Mouse (Mus musculus) adrenal gland, postnatal 36 days (tissue): ENCODE data around the gene Pcyox1. TPM values are rescaled to one million over a fixed set of nuclear protein-coding genes. Genes with fewer than 3 reads are reported as not detected.

Source experiments
- DNase-seq, 2 experiments: peaks; one replicate each; pipeline ENCODE4 v3.0.0; 2021; ENCODE audit warnings: mixed read lengths in 1 of 2
- long read RNA-seq, 2 experiments: library from polyadenylated mRNA; stranded (forward); transcript quantifications; one replicate each; pipeline ENCODE4 v2.0.0; 2021; ENCODE audit warnings: borderline sequencing depth in 2 of 2
- total RNA-seq, 2 experiments: library from RNA; stranded (reverse); gene quantifications; 2 replicates each; pipeline ENCODE4 v1.2.3; 2021

Pcyox1 gene
- 100 to 1,000 TPM; 139 to 253 TPM for total RNA-seq
- long read RNA-seq, experiment 1, full-length matches to known transcripts = 92 of 154 reads
- long read RNA-seq, experiment 1, partial matches to known transcripts = 17 of 154 reads
- long read RNA-seq, experiment 1, other reads (novel, unspliced or antisense) = 45 of 154 reads
- long read RNA-seq, experiment 2, full-length matches to known transcripts = 28 of 42 reads
- long read RNA-seq, experiment 2, partial matches to known transcripts = 5 of 42 reads
- long read RNA-seq, experiment 2, other reads (novel, unspliced or antisense) = 9 of 42 reads

GRCm38 (mm10) chr6:86396581-86397256, at the start of gene Pcyox1:
Gene Pcyox1 (minus strand): TSS chr6:86397154.
- peak; percentile 92 to 93 for DNase-seq

DNA sequence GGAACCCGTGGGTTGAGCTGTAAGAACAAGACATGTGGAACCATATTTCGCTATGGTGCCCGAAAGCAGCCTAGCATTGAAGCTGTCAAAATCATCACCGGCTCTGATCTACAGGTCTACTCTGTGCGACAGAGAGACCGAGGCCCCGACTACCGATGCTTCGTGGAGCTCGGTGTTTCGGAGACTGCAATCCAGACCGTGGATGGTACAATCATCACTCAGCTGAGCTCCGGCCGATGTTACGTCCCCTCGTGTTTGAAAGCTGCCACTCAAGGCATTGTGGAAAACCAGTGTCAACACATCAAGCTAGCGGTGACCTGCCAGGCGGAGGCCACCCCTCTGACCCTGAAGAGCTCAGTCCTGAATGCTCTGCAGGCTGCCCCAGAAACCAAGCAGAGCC, 48.6 kb upstream of the Pcyox1 start:
- no peak for DNase-seq

GRCm38 (mm10) chr6:86441571-86441970, 44.6 kb upstream of the Pcyox1 start:
- no peak for DNase-seq

GRCm38 (mm10) chr6:86439531-86439930, 42.6 kb upstream of the Pcyox1 start:
- DNase-seq = no peak

DNA sequence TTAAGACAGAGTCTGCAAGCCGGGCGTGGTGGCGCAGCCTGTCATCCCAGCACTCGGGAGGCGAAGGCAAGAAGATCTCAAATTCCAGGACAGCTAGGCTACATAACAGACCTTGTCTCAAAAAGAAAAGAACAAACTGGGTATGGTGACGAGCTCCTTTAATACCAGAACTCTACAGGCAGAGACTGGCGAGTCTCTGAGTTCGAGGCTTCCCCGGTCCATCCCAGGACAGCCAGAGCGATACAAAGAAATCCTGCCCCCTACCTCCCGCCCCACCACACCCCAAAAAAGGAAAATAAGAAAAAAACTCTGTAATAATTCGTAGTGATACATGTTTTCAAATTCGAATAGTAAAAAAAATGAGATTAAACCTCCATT, 42.2 kb upstream of the Pcyox1 start:
- no peak for DNase-seq

- DNase-seq = peak; percentile 95 to 96
Observed at GRCm38 (mm10) chr6:86438272-86439118, 41.5 kb upstream of the Pcyox1 start, which contains the start of gene C87436. Gene C87436 (plus strand): TSS chr6:86438374.

- peak; percentile 45 to 55 for DNase-seq
Observed at GRCm38 (mm10) chr6:86437711-86438110, 40.8 kb upstream of the Pcyox1 start.

DNA sequence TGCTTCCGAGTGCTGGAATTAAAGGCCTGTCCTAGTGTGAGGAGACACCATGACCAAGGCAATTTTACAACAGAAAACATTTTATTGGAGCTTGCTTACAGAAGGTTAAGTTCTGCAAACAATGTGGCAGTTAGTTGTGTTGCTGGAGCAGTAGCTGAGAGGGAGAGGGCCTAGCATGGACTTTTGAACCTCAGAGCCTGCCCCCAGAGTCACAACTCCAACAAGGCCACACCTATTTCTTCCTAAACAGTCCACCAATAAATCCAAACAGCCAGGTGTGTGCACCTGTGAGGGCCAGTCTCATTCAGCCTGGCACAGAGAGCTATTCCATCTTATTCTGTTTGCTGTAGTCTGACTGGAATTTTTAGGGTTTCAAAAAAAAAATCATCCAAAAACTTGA, 36.7 kb upstream of the Pcyox1 start:
- no peak for DNase-seq

DNA sequence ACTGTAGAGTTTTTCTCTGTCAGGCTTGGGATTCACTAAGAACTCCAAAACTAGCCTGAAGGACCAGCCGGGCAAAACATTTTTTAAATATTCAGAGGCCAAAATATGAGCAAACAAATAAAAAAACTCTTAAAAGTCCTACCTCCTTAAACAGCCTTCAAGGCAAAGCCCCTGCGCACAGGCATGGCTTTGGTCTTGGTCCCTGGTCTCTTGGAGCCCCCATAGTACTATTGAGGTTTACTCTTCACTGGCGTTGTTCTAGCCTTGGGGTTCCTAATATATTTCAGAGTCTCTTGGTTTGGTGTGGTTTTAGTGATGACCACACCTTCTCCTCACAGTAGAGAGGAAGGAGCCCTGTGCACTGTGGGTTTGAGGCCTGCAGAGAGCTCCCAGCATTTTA, 34.6 kb upstream of the Pcyox1 start:
- no peak for DNase-seq

- no peak for DNase-seq
Observed at GRCm38 (mm10) chr6:86426358-86426757, 29.4 kb upstream of the Pcyox1 start, which contains the start of gene Gm44790. Gene Gm44790 (plus strand): TSS chr6:86426658.

- no peak for DNase-seq
Observed at GRCm38 (mm10) chr6:86420491-86420890, 23.5 kb upstream of the Pcyox1 start.

- DNase-seq = no peak
Observed at GRCm38 (mm10) chr6:86419239-86419638, 22.3 kb upstream of the Pcyox1 start.

- DNase-seq = no peak
Observed at GRCm38 (mm10) chr6:86418711-86419110, 21.8 kb upstream of the Pcyox1 start.

- no peak for DNase-seq
Observed at GRCm38 (mm10) chr6:86406306-86406705, 9.4 kb upstream of the Pcyox1 start.

GRCm38 (mm10) chr6:86404996-86405395, 8.0 kb upstream of the Pcyox1 start:
- DNase-seq = no peak

DNA sequence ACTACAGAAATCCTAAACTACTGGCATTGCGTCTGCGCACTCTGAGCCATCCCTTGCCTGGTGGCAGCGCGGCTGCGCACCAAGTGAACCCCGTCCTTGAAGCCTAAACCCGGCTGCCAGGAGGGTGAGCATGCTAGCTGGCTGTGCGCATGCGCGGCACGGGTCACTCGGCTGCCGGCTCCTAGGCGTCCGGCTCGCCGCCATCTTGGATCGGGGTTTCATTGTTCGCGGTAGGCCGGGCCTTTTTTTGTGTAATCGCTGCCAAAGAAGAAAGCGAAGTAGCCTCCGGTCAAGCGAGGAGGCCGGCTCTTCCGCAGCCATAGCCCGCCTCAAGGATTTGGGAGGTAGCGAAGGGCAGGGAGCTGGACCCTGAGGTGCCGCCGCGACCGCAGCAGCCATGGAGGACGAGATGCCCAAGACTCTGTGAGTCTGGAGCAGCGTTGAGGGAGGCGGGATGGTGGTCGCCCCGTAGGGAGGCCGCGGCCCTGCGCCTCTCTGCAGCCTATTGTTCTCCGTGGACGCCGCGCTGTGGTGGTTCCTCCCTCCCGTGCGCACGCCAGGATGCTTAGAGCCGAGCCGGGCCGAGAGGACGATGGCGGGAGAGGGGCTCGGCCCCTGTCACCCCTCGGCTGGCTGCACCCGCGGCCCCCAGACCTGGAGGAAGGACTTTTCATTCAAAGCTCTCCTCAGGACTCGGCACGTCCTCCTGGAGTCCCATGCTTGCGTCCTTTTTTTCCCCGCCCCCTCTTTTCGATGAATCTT, 7.3 kb upstream of the Pcyox1 start, which contains the start of gene Tia1:
Gene Tia1, plus strand, starts transcription at position 120 of the 762 bp plus-strand sequence.
- DNase-seq = peak; percentile 99

DNA sequence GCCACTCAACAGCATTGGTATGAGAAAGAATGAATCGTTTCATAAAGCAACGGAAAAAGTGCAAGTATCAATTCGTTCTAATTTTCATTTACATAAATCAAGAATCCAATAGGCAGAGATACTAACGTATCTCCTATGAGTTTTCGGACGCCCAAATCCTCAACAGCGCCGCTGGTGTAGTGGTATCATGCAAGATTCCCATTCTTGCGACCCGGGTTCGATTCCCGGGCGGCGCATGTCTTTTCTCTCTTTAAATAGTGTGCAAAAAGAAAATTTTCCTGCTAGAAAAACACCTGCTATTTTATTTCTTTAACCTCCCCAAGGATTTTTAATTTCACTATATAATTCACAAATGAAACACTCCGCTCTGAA, 6.8 kb upstream of the Pcyox1 start:
- peak; percentile 80 to 88 for DNase-seq

DNA sequence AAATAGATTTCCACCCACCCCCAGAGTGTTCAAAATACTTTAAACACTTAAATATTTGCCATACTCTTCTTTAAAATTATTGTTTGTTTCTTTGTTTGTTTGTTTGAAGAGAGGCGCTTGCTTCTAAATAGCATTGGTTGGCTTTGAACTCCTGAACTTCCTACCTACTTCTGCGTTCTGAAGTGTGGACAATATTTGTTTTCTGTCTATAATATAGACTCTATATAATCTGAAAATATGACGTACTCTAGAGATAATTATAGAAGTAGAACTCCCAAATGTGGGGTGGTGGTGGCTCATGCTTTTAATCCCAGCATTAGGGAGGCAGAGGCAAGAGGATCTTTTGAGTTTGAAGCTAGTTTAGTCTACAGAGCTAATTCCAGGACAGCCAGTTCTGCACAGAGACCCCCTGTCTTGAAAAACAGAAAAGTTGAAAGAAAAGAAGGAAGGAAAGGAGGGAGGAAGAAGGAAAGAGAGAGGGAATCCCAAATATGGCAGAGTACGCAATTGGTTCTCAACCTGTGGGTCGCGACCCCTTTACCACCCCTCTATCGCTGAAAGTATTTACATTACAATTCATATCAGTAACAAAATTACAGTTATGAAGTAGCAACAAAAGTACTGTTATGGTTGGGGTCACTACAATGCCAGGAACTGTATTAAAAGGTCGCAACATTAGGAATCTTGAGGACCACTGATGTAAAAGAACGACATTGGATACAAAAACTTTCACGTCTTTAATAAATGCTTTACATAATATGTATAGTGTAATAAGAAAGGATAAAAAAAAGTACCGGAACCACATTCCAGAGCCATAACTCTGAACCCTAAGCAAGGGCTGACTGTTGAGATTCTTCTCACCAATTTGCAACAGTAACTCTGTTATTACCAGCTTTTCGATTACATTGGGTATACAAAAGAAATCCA, 6.0 kb upstream of the Pcyox1 start:
- DNase-seq = no peak

DNA sequence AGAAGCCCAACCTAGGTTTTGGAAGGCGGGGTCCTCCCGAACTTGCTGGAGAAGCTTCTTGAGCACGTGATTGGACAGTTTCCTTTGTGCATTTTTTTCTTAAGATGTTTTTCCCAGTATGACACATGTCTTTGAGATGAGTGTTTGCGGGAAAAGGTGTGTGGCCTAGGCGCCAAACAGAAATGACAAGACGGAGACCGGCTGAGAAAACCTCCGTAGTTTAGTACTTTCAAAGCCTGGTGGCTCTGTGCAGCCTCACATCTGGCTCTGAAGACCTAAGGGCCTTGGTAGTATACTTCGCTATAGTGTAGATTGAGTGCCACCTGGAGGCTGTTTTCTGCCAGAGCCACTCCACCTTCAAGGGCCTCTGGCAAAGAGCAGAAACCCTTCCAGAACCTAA, 4.0 kb upstream of the Pcyox1 start:
- DNase-seq = peak; percentile 81 to 84

- DNase-seq = no peak
Observed at GRCm38 (mm10) chr6:86399995-86400394, 3.0 kb upstream of the Pcyox1 start.

DNA sequence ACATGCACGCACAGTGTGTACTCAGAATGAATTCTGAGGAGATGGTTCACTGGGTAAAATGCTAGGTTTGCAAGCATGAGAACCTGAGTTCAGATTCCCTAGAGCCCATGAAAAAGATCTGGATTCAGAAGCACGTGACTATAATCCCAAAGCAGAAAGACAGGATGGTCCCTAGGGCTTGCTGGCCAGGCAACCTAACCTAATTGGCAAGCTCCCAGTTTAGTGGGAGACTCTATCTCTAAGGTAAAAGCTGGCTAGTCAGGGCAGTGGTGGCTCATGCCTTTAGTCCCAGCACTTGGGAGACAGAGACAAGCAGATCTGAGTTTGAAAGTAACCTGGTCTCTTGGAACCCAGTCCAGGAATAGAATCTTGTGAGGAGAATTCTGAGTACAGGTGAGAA, 2.0 kb upstream of the Pcyox1 start:
- no peak for DNase-seq
